Mouse (Mus musculus): ENCODE results near the gene Grk6. TPM values are rescaled to one million over a fixed set of nuclear protein-coding genes. Genes with fewer than 3 reads are reported as not detected.

Gene Grk6
- polyA plus RNA-seq, 1 experiment from 2014 or later = 42.7 TPM

DNA sequence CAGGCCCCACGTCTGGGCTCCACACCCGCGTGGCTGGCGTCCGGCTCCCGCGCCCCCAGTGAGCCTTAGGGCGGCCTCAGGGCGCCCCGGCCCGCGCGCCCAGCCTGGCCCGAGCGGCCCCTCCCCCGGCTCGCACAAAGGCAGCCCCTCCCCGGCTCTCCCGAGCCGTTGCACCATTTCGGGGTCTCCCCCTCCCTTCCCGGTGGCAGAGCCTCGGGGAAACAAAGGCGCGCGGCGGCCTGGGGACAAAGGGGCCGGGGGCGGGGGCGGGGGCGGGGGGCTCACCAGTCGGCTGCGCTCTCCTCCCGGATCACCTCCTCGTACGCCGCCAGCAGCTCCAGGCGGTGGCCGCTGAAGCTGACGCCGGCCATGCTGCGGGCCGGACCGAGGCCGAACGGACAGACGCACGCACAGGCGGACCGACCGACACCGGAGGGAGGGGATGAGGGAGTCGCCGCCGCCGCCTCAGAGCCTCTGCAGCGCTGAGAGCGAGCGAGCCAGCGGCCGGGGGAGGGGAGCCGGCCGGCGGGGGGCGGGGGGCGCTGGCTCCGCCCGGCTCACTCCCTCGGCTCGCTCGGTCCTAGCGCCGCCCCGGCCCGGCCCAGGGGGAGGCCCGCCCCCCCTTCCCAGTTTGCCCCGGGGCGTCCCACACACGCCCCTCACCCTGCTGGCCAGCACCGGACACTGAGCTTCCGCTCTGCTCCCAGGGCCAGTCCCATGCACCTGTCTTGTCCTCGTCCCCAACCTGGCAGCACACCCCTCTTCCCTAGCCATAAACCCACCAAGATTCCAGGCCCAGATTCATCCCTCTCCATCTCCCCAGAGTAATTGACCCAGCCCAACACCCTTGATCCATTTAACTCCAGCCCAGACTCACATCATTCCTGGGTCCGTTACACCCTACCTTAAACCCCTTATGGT lies 43.0 kb downstream of the Grk6 start, which contains the start of gene Dbn1:
Dbn1 (minus strand) TSS at position 534 of the 921 bp plus-strand sequence.
- Histone ChIP-seq H3K9ac (peak within 1 kb of the TSS; percentile 100), H3K4me1 (replicated peaks; ENCODE audit: control insufficient read depth, insufficient read depth, low read length) (peaks cover 44% of the 10 kb centered on the region), H3K36me3 (replicated peaks; ENCODE audit: control insufficient read depth, insufficient read depth) (peaks cover 4% of the 10 kb centered on the region), H3K4me3 (replicated peaks; ENCODE audit: low read length) (peak within 1 kb of the TSS; percentile 97), H3K9me3 (ENCODE audit: control insufficient read depth, low read length) (no peaks in the 10 kb centered on the region), H3K27me3 (ENCODE audit: control insufficient read depth, insufficient read depth, low read length) (no peaks in the 10 kb centered on the region), H3K27ac (peak within 1 kb of the TSS; percentile 99), H3K4me2 (replicated peaks) (peak within 1 kb of the TSS; percentile 99)
- ATAC-seq (ENCODE audit: low FRiP score) = peak; percentile 81
- WGBS = 2% methylated on average over 39 of the region's 83 CpGs
- peak; percentile 79 for DNase-seq (ENCODE audit: low spot score)

DNA sequence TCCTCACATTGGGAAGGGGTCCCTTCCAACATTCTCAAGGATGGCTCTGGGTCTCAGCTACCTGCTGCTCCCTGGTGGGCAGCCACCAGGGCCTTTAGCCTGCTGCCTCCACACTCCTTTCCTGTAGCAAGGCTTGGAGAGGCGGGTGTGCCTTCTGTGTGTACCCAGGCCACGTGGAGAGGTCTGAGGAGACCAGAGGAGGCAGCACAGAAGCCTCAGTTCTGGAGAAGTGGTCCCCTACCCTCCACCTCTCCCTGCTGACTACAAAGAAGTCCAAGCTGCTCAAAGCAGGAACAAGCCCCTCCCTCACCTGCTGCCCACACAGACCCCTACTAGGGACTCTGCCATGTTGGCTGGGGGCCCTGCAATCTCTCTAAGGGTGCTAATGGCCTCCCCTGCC lies 49.4 kb downstream of the Grk6 start:
- Histone ChIP-seq H3K27me3 (ENCODE audit: control insufficient read depth, insufficient read depth, low read length) (no peaks in the 10 kb centered on the region), H3K4me2 (replicated peaks) (no peak overlapping the region), H3K9ac (no peak overlapping the region), H3K9me3 (ENCODE audit: control insufficient read depth, low read length) (no peaks in the 10 kb centered on the region), H3K4me3 (replicated peaks; ENCODE audit: low read length) (no peak overlapping the region), H3K4me1 (replicated peaks; ENCODE audit: control insufficient read depth, insufficient read depth, low read length) (peaks cover 16% of the 10 kb centered on the region), H3K36me3 (replicated peaks; ENCODE audit: control insufficient read depth, insufficient read depth) (peaks cover 10% of the 10 kb centered on the region), H3K27ac (no peak overlapping the region)
- no peak for ATAC-seq (ENCODE audit: low FRiP score)
- DNase-seq (ENCODE audit: low spot score) = no peak
- WGBS = 31% methylated on average over 2 of the region's 2 CpGs

- no peaks in the 10 kb centered on the region for H3K9me3 ChIP-seq (ENCODE audit: control insufficient read depth, low read length)
- H3K27me3 ChIP-seq (ENCODE audit: control insufficient read depth, insufficient read depth, low read length) = no peaks in the 10 kb centered on the region
- ATAC-seq (ENCODE audit: low FRiP score) = peak; percentile 33; the same call in 1 of the 2 replicates
- peaks cover 16% of the 10 kb centered on the region for H3K4me1 ChIP-seq (replicated peaks; ENCODE audit: control insufficient read depth, insufficient read depth, low read length)
- no peak overlapping the region for H3K9ac ChIP-seq
- H3K4me3 ChIP-seq (replicated peaks; ENCODE audit: low read length) = no peak overlapping the region
- H3K4me2 ChIP-seq (replicated peaks) = peak overlapping the region; percentile 7
- 0 out of 2 replicates have a peak overlapping the region, but pooled peaks have one; percentile 14 for H3K27ac ChIP-seq
- H3K36me3 ChIP-seq (replicated peaks; ENCODE audit: control insufficient read depth, insufficient read depth) = peaks cover 10% of the 10 kb centered on the region
- no peak for DNase-seq (ENCODE audit: low spot score)
- WGBS = 17% methylated on average over 18 of the region's 18 CpGs
Measured at GRCm38 (mm10) chr13:55494883-55495621, 50.2 kb downstream of the Grk6 start.

DNA sequence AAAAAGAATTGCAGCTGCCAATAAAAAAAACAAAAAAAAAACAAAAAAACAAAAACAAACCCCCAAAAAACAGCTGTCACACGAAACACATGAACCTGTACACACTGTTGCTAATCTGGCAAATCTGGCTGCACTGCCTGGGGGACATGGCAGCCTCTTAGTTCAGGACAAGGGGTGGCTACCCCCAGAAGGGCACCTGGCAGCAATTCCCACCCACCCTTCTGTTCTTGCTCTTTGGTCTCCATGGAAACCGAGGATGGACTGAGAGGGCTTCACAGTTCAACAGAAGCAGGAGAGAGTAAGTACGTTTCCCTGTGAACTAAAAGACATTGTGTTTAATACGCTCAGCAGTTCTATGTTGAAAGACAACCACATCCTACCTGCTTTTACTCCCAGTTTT lies 50.8 kb downstream of the Grk6 start:
- Histone ChIP-seq H3K4me2 (replicated peaks) (peak overlapping the region; percentile 7; the same call in 1 of the 2 replicates), H3K9ac (0 out of 2 replicates have a peak overlapping the region, but pooled peaks have one; percentile 32), H3K4me1 (replicated peaks; ENCODE audit: control insufficient read depth, insufficient read depth, low read length) (peaks cover 16% of the 10 kb centered on the region), H3K27me3 (ENCODE audit: control insufficient read depth, insufficient read depth, low read length) (no peaks in the 10 kb centered on the region), H3K36me3 (replicated peaks; ENCODE audit: control insufficient read depth, insufficient read depth) (peaks cover 14% of the 10 kb centered on the region), H3K4me3 (replicated peaks; ENCODE audit: low read length) (no peak overlapping the region), H3K27ac (no peak overlapping the region), H3K9me3 (ENCODE audit: control insufficient read depth, low read length) (no peaks in the 10 kb centered on the region)
- 15% methylated on average over 4 of the region's 4 CpGs for WGBS
- ATAC-seq (ENCODE audit: low FRiP score) (no peak), DNase-seq (ENCODE audit: low spot score) (no peak)

DNA sequence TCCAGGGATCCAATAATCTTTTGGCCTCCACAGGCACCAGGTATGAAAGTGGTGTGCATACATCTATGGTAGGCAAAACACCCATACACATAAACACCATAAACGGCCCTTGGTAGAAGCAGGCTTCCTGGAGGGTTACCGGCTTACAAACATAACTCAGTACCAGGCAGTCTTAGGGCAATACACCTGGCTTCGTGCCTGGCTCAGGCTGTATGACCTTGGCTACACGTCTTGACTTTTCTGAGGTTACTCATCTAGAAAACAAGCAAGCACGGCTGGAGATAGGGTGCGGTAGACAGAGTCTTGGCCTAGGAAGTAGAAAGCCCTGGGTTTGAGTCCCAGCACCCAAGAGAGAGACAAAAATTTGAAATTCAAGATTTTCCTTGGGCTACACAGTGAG lies 51.8 kb downstream of the Grk6 start:
- no peaks in the 10 kb centered on the region for H3K27me3 ChIP-seq (ENCODE audit: control insufficient read depth, insufficient read depth, low read length)
- H3K4me2 ChIP-seq (replicated peaks) = no peak overlapping the region
- no peak for DNase-seq (ENCODE audit: low spot score)
- ATAC-seq (ENCODE audit: low FRiP score) = no peak
- H3K27ac ChIP-seq = no peak overlapping the region
- peaks cover 20% of the 10 kb centered on the region for H3K36me3 ChIP-seq (replicated peaks; ENCODE audit: control insufficient read depth, insufficient read depth)
- H3K4me1 ChIP-seq (replicated peaks; ENCODE audit: control insufficient read depth, insufficient read depth, low read length) = peaks cover 16% of the 10 kb centered on the region
- H3K4me3 ChIP-seq (replicated peaks; ENCODE audit: low read length) = no peak overlapping the region
- H3K9me3 ChIP-seq (ENCODE audit: control insufficient read depth, low read length) = no peaks in the 10 kb centered on the region
- no peak overlapping the region for H3K9ac ChIP-seq
- WGBS = 84% methylated on average over 6 of the region's 6 CpGs

DNA sequence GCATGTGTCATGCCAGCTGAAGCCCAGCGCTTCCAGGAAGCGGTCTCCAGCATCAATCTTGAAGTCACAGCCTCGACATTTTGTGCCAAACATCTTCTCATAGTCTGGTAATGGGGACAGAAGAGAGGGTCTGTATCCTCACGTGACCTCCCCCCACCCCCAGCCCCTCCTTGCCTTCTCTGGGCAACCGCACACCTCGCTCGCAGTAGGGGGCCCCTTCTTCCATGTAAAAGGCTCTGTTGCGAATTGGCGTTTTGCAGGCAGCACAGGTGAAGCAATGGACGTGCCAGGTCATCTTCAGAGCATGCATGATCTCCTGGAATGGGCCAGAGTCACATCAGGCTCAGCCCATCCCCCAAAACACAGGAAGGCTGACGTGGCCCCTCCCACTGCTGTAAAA lies 54.0 kb downstream of the Grk6 start:
- no peak overlapping the region for H3K27ac ChIP-seq
- no peak overlapping the region for H3K4me3 ChIP-seq (replicated peaks; ENCODE audit: low read length)
- WGBS = 51% methylated on average over 11 of the region's 11 CpGs
- no peak overlapping the region for H3K9ac ChIP-seq
- no peaks in the 10 kb centered on the region for H3K27me3 ChIP-seq (ENCODE audit: control insufficient read depth, insufficient read depth, low read length)
- ATAC-seq (ENCODE audit: low FRiP score) = no peak
- no peak overlapping the region for H3K4me2 ChIP-seq (replicated peaks)
- DNase-seq (ENCODE audit: low spot score) = no peak
- peaks cover 39% of the 10 kb centered on the region for H3K36me3 ChIP-seq (replicated peaks; ENCODE audit: control insufficient read depth, insufficient read depth)
- H3K4me1 ChIP-seq (replicated peaks; ENCODE audit: control insufficient read depth, insufficient read depth, low read length) = peaks cover 16% of the 10 kb centered on the region
- no peaks in the 10 kb centered on the region for H3K9me3 ChIP-seq (ENCODE audit: control insufficient read depth, low read length)

DNA sequence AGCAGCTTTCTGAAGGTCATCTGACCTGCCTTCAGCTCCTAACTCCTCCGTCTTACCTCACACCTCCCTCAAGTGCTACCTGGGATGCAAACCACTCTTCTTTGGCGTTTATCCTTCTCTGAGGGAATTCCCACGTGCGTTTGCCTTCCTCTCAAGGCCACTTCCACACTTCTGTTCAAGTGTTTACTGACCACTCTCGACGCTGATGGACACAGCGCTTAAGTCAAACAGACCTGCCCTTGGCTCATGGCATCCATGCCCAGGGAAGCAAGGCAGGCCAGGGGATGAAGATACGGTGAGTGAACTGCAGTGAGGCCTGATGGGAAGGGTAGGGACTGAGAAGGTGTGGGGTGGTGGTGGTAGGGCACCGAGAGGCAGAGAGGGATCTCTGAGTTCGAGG lies 55.7 kb downstream of the Grk6 start:
- Histone ChIP-seq H3K36me3 (replicated peaks; ENCODE audit: control insufficient read depth, insufficient read depth) (peaks cover 55% of the 10 kb centered on the region), H3K4me3 (replicated peaks; ENCODE audit: low read length) (no peak overlapping the region), H3K9me3 (ENCODE audit: control insufficient read depth, low read length) (no peaks in the 10 kb centered on the region), H3K27ac (no peak overlapping the region), H3K4me1 (replicated peaks; ENCODE audit: control insufficient read depth, insufficient read depth, low read length) (peaks cover 10% of the 10 kb centered on the region), H3K27me3 (ENCODE audit: control insufficient read depth, insufficient read depth, low read length) (no peaks in the 10 kb centered on the region), H3K9ac (no peak overlapping the region), H3K4me2 (replicated peaks) (no peak overlapping the region)
- DNase-seq (ENCODE audit: low spot score) = no peak
- WGBS = 80% methylated on average over 10 of the region's 10 CpGs
- no peak for ATAC-seq (ENCODE audit: low FRiP score)

DNA sequence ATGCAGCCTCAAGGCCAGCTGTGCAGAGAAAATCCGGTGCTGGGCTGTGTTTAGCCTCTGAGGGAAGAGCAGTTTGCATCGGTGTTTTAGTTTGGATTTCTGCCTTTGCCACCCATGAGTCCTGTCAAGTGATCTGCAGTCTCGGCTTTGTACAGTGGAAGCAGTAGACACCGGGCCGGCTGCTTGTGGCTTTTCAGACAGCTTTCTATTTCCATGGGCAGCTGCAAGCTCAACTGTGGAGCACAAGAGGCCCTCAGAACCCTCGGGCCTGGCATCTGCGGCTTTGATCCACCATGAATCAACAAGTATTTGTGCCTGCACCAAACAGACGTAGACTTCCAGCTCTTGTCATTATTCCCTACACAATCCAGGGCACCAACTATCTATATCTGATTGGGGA lies 57.5 kb downstream of the Grk6 start:
- ATAC-seq (ENCODE audit: low FRiP score) (no peak), DNase-seq (ENCODE audit: low spot score) (no peak)
- H3K27ac ChIP-seq = no peak overlapping the region
- no peak overlapping the region for H3K4me3 ChIP-seq (replicated peaks; ENCODE audit: low read length)
- H3K4me2 ChIP-seq (replicated peaks) = no peak overlapping the region
- H3K36me3 ChIP-seq (replicated peaks; ENCODE audit: control insufficient read depth, insufficient read depth) = peaks cover 74% of the 10 kb centered on the region
- H3K9ac ChIP-seq = no peak overlapping the region
- 88% methylated on average over 8 of the region's 8 CpGs for WGBS
- H3K27me3 ChIP-seq (ENCODE audit: control insufficient read depth, insufficient read depth, low read length) = no peaks in the 10 kb centered on the region
- no peaks in the 10 kb centered on the region for H3K4me1 ChIP-seq (replicated peaks; ENCODE audit: control insufficient read depth, insufficient read depth, low read length)
- H3K9me3 ChIP-seq (ENCODE audit: control insufficient read depth, low read length) = no peaks in the 10 kb centered on the region

GRCm38 (mm10) chr13:55504390-55504789 lies 59.5 kb downstream of the Grk6 start:
- no peak overlapping the region for H3K27ac ChIP-seq
- peaks cover 84% of the 10 kb centered on the region for H3K36me3 ChIP-seq (replicated peaks; ENCODE audit: control insufficient read depth, insufficient read depth)
- WGBS = 85% methylated on average over 5 of the region's 5 CpGs
- no peaks in the 10 kb centered on the region for H3K27me3 ChIP-seq (ENCODE audit: control insufficient read depth, insufficient read depth, low read length)
- no peaks in the 10 kb centered on the region for H3K9me3 ChIP-seq (ENCODE audit: control insufficient read depth, low read length)
- ATAC-seq (ENCODE audit: low FRiP score) (no peak), DNase-seq (ENCODE audit: low spot score) (no peak)
- no peak overlapping the region for H3K4me2 ChIP-seq (replicated peaks)
- no peak overlapping the region for H3K9ac ChIP-seq
- no peak overlapping the region for H3K4me3 ChIP-seq (replicated peaks; ENCODE audit: low read length)
- no peaks in the 10 kb centered on the region for H3K4me1 ChIP-seq (replicated peaks; ENCODE audit: control insufficient read depth, insufficient read depth, low read length)
